Mouse (Mus musculus) left cerebral cortex, postnatal 10 days (tissue): Measurements from ENCODE around the gene Rnf44. TPM values are rescaled to one million over a fixed set of nuclear protein-coding genes. Genes with fewer than 3 reads are reported as not detected.

Experiments used
- DNase-seq, 2 experiments: peaks; one replicate each; pipeline ENCODE4 v3.0.0; 2021 to 2022; ENCODE audit warnings: low spot score in 2 of 2, mixed read lengths in 1 of 2; ENCODE audit errors: extremely low spot score in 1 of 2
- intact Hi-C: fragments of 180-260 bp; cut with DNase I; formaldehyde crosslinking; loops from one replicate; pipeline ENCODE4 v1.15.1; 2025
- total RNA-seq, 2 experiments: library from RNA; stranded (reverse); gene quantifications; 2 replicates each; pipeline ENCODE4 v1.2.3; 2021

Rnf44 gene
- total RNA-seq, 2 experiments from 2014 or later = 97.4 to 102 TPM

- intact Hi-C loops = no loop called here
- peak in 1 of 2 experiments; percentile 9 for DNase-seq
Measured at GRCm38 (mm10) chr13:54650461-54650860, 43.2 kb downstream of the Rnf44 start.

- intact Hi-C loops = no loop called here
- no peak for DNase-seq
Measured at GRCm38 (mm10) chr13:54635011-54635410, 58.7 kb downstream of the Rnf44 start.

GRCm38 (mm10) chr13:54632731-54633277 lies 60.9 kb downstream of the Rnf44 start:
- intact Hi-C loops = no loop called here
- DNase-seq = no peak

Other genes starting within 250 kb of the Rnf44 start
- 10 to 100 TPM; 41.3 to 41.4 TPM for gene Thoc3, start 225.1 kb downstream of the Rnf44 start, total RNA-seq
- 10 to 100 TPM; 17.4 to 19.9 TPM for gene Simc1, start 190.1 kb downstream of the Rnf44 start, total RNA-seq
- 100 to 1,000 TPM; 137 to 152 TPM for gene 4833439L19Rik, start 128.5 kb downstream of the Rnf44 start, total RNA-seq
- gene Arl10, start 118.9 kb downstream of the Rnf44 start, total RNA-seq = 10 to 100 TPM; 37.0 to 39.9 TPM
- 10 to 100 TPM; 32.1 to 34.8 TPM for gene Nop16, start 103.8 kb downstream of the Rnf44 start, total RNA-seq
- gene Higd2a, start 103.7 kb downstream of the Rnf44 start, total RNA-seq = 100 to 1,000 TPM; 156 to 168 TPM
- 100 to 1,000 TPM; 325 to 333 TPM for gene Cltb, start 82.6 kb downstream of the Rnf44 start, total RNA-seq
- 10 to 100 TPM; 49.5 to 57.1 TPM for gene Faf2, start 72.1 kb downstream of the Rnf44 start, total RNA-seq
- gene Cdhr2, start 7.6 kb upstream of the Rnf44 start, total RNA-seq = under 1 TPM; 0.34 to 0.51 TPM
- 100 to 1,000 TPM; 213 to 226 TPM for gene Gprin1, start 56.0 kb upstream of the Rnf44 start, total RNA-seq
- 100 to 1,000 TPM; 739 to 802 TPM for gene Sncb, start 72.7 kb upstream of the Rnf44 start, total RNA-seq
- under 1 TPM in 1 of 2 experiments, not detected in 1; 0.17 TPM for gene Eif4e1b, start 90.1 kb upstream of the Rnf44 start, total RNA-seq
- 10 to 100 TPM; 64.3 to 69.0 TPM for gene Tspan17, start 95.5 kb upstream of the Rnf44 start, total RNA-seq